Mouse (Mus musculus) CH12.LX (cell line): ENCODE data around the gene Pdzd2.

ENCODE experiments used
- CHD1 ChIP-seq: IDR thresholded peaks from 2 replicates; pipeline ENCODE4 v1.6.1; 2012; ENCODE audit warnings: low read depth, low read length, improper control_type of control experiment, inconsistent platforms
- CHD2 ChIP-seq: IDR thresholded peaks from 2 replicates; pipeline ENCODE4 v1.6.1; 2011; ENCODE audit warnings: low read length, improper control_type of control experiment
- CTCF ChIP-seq, 2 experiments: IDR thresholded peaks in 1 of 2; conservative IDR thresholded peaks in 1 of 2; 2 replicates each; pipeline ENCODE4 v1.5.1; 2011 to 2012; ENCODE audit warnings: low read depth in 2 of 2, low read length in 2 of 2, improper control_type of control experiment in 1 of 2, inconsistent platforms in 1 of 2, mild to moderate bottlenecking in 1 of 2, moderate library complexity in 1 of 2
- EP300 ChIP-seq: IDR thresholded peaks from 2 replicates; pipeline ENCODE4 v1.6.1; 2011; ENCODE audit warnings: low read length, improper control_type of control experiment
- MXI1 ChIP-seq: IDR thresholded peaks from 2 replicates; pipeline ENCODE4 v1.6.1; 2011; ENCODE audit warnings: mild to moderate bottlenecking, low read depth, low read length, improper control_type of control experiment
- POLR2A ChIP-seq: IDR thresholded peaks from 2 replicates; pipeline ENCODE4 v1.6.1; 2011; ENCODE audit warnings: low read depth, mild to moderate bottlenecking, improper control_type of control experiment, low read length
- POLR2AphosphoS2 ChIP-seq: IDR thresholded peaks from 2 replicates; pipeline ENCODE4 v1.6.1; 2011; ENCODE audit warnings: low read depth, low read length, improper control_type of control experiment

DNA sequence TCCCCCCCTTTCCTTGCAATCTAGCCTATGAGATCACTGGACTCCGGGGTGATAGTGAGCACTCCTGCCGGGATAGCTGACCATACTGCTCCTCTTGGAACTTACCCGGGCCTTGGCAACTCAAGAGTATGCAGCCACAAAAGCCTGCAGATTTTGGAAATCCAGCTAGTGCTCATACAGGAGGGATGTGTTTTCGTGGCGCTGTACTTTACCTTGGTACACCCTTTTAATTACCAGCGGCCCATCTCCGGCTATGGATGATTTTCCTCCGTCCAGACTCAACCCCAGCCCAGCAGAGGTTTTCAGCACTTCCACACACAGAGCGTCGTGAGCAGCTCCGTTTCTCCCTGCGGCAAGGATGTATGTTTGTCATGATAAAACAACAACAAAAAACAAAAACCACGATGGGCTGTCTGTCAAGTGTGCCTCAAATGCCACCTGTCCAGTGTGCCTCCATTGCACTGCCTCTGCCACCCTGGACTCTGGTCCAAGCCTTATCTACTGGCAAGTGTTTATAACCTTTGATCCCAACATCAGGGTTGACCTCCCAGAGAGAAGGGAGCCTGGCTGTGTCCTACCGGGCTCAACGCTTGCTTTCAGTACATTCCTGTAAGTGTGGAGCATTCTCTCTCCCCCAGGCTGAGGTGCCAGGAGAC is 374.2 kb downstream of the Pdzd2 start:
- TF ChIP-seq EP300 (no peak), CTCF (conservative IDR thresholded peaks at IDR 0.05 in 1 of 2, IDR thresholded peaks at IDR 0.05 in 1 of 2; ENCODE audit: low read depth in 2 of 2, low read length in 2 of 2) (no peak), POLR2A (no peak), CHD2 (no peak), MXI1 (no peak), CHD1 (no peak), POLR2AphosphoS2 (no peak)
